Mouse (Mus musculus) kidney, adult 2 months (tissue): ENCODE results near the gene Gimap8. TPM values are rescaled to one million over a fixed set of nuclear protein-coding genes. Genes with fewer than 3 reads are reported as not detected.
A peak's percentile ranks its signal among the peaks of the same experiment; 100 is the strongest.

ENCODE experiments used
- DNase-seq: peaks from one replicate; pipeline ENCODE4 v3.0.0; 2021
- H3K27ac ChIP-seq: fragments of 200-500 bp; 2 replicates; pipeline ENCODE4 v1.5.1; 2012; ENCODE audit warnings: low read depth, low read length, control low read depth, inconsistent platforms; ENCODE audit not compliant: insufficient read depth
- H3K27me3 ChIP-seq: fragments of 200-500 bp; replicated peaks from 2 replicates; pipeline ENCODE4 v1.6.1; 2012; ENCODE audit warnings: mild to moderate bottlenecking, moderate library complexity, low read length, inconsistent platforms; ENCODE audit not compliant: control insufficient read depth, insufficient read depth
- H3K36me3 ChIP-seq: fragments of 200-500 bp; 2 replicates; pipeline ENCODE4 v1.6.1; 2012; ENCODE audit warnings: mild to moderate bottlenecking, moderate library complexity, low read length, inconsistent platforms; ENCODE audit not compliant: control insufficient read depth, insufficient read depth
- H3K4me1 ChIP-seq: fragments of 200-500 bp; 2 replicates; pipeline ENCODE4 v1.6.1; 2011; ENCODE audit warnings: low read length; ENCODE audit not compliant: control insufficient read depth, insufficient read depth
- H3K4me3 ChIP-seq: fragments of 200-500 bp; 2 replicates; pipeline ENCODE4 v1.5.1; 2011; ENCODE audit warnings: mild to moderate bottlenecking, low read depth, low read length, control low read depth; ENCODE audit not compliant: insufficient read depth
- CTCF ChIP-seq: fragments of 200-500 bp; conservative IDR thresholded peaks from 2 replicates; pipeline ENCODE4 v1.5.1; 2011; ENCODE audit warnings: low read depth, mild to moderate bottlenecking, control low read depth, low read length, moderate library complexity, mixed read lengths; ENCODE audit not compliant: insufficient read depth, insufficient read length
- POLR2A ChIP-seq: fragments of 200-500 bp; IDR thresholded peaks from one replicate; pipeline ENCODE4 v1.6.1; 2011; ENCODE audit warnings: low read depth, low read length, control low read depth
- WGBS: fragments of 180-500 bp; shearing (Covaris S2); methylation state at CpG from one replicate; pipeline ENCODE4 v1.1.7; 2018; 5-methylcytosine and 5-hydroxymethylcytosine counted together
- polyA plus RNA-seq: library from polyadenylated mRNA; depleted of rRNA; stranded (reverse); fragments of >200 nt; gene quantifications from 2 replicates; pipeline ENCODE4 v1.2.3, GENCODE M21; 2012

Gimap8 gene
- polyA plus RNA-seq, 1 experiment, result 9.1 TPM

- peak; percentile 73 for DNase-seq
- H3K27me3 ChIP-seq, result no peaks in the 10 kb centered on the region
- no peak for TF ChIP-seq CTCF
- TF ChIP-seq POLR2A, result no peak
- H3K4me3 ChIP-seq, result no peak overlapping the region
- WGBS, result 96% methylated on average over 9 of the region's 9 CpGs
- H3K27ac ChIP-seq, result peak overlapping the region; percentile 68; the same call in 1 of the 2 replicates
- no peaks in the 10 kb centered on the region for H3K36me3 ChIP-seq
- peaks cover 9% of the 10 kb centered on the region; the same call in 1 of the 2 replicates for H3K4me1 ChIP-seq
These were observed 27.4 kb downstream of the Gimap8 start for GRCm38 (mm10) chr6:48674291-48675058.

DNA sequence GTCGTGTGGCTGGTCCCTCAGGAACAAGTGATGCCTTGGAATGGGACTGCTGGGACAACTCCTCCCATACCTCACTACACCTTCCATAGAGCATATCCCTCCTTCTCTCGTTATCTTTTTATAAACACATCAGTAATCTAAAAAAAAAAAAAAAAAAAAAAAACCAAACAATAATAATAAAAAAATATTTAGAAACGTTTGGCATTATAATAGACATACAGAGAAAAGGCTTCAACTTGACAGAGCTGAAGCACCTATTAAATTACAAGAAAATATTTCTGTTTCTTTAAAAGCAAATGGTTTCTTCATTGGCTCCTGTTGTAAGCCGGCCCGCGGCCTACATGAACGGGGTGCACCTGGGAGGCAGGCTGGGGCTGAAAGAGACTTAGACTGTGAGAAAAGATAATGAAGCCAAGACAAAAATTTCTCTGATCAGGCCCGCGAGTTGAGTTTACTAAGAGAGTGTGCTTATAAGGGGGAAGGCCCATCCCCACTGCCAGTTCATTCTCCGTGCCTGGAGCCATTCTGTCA lies 28.4 kb downstream of the Gimap8 start:
- DNase-seq, result no peak
- Histone ChIP-seq H3K27me3 (no peaks in the 10 kb centered on the region), H3K27ac (peak overlapping the region; percentile 55), H3K4me3 (peak overlapping the region; percentile 76), H3K4me1 (peaks cover 9% of the 10 kb centered on the region; the same call in 1 of the 2 replicates), H3K36me3 (no peaks in the 10 kb centered on the region)
- TF ChIP-seq POLR2A (no peak), CTCF (no peak)
- 37% methylated on average over 10 of the region's 10 CpGs for WGBS

DNA sequence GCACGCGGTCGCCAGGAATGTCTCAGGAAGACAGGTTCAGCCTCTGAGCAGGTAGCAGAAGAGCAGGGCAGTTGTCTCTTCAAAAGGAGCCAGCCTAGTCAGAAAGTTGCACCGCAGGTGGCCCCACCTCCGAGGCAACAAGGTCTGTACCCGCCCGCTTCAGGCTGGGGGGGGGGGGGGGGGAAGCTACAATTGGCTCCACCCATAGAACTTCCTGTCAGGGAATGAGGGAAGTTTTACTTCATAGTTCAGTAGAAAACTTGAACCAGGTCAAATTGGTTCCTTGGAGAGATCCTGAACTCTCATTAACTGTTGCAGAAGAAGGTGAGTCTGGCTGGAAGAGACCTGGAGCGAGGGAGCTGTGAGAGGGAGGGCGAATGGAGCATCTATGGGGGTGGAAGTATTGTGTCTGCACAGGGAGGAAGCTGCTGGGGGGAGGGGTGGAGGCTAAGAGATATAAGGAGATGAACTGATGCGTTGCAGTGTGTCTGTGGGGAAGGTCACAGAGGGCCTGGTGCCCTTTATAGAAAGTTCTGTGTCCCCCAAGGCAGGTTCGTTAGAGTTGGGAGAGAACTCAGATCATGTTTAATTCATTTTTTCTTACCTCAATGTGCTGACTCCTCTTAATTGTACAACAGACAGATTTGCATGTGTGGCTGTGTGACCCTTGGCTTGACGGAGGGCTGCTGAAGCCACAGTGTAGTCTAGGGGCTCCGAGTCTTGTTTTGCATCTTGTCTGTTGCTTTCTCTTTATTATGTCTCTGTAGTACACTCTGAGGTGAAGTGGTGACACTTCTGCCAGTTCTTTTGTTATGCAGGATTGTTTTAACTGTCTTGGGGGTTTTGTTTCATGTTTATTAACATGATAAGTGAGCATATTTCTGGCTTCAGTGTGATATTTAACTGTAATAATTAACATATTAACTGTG lies 29.2 kb downstream of the Gimap8 start, which contains the start of gene Gimap9:
Gimap9 (plus strand) TSS at position 199 of the 929 bp plus-strand sequence.
- Histone ChIP-seq H3K27me3 (no peaks in the 10 kb centered on the region), H3K27ac (peak within 1 kb of the TSS; percentile 84), H3K36me3 (no peaks in the 10 kb centered on the region), H3K4me3 (peak within 1 kb of the TSS; percentile 76), H3K4me1 (peaks cover 9% of the 10 kb centered on the region; the same call in 1 of the 2 replicates)
- 9% methylated on average over 13 of the region's 13 CpGs for WGBS
- TF ChIP-seq CTCF (no peak), POLR2A (no peak)
- peak; percentile 88 for DNase-seq

GRCm38 (mm10) chr6:48676860-48677415 lies 29.9 kb downstream of the Gimap8 start:
- DNase-seq, result peak; percentile 34
- no peaks in the 10 kb centered on the region for H3K36me3 ChIP-seq
- 42% methylated on average over 5 of the region's 5 CpGs for WGBS
- no peaks in the 10 kb centered on the region for H3K27me3 ChIP-seq
- peak overlapping the region; percentile 48; the same call in 1 of the 2 replicates for H3K27ac ChIP-seq
- peaks cover 9% of the 10 kb centered on the region; the same call in 1 of the 2 replicates for H3K4me1 ChIP-seq
- TF ChIP-seq CTCF (no peak), POLR2A (no peak)
- H3K4me3 ChIP-seq, result peak overlapping the region; percentile 35

DNA sequence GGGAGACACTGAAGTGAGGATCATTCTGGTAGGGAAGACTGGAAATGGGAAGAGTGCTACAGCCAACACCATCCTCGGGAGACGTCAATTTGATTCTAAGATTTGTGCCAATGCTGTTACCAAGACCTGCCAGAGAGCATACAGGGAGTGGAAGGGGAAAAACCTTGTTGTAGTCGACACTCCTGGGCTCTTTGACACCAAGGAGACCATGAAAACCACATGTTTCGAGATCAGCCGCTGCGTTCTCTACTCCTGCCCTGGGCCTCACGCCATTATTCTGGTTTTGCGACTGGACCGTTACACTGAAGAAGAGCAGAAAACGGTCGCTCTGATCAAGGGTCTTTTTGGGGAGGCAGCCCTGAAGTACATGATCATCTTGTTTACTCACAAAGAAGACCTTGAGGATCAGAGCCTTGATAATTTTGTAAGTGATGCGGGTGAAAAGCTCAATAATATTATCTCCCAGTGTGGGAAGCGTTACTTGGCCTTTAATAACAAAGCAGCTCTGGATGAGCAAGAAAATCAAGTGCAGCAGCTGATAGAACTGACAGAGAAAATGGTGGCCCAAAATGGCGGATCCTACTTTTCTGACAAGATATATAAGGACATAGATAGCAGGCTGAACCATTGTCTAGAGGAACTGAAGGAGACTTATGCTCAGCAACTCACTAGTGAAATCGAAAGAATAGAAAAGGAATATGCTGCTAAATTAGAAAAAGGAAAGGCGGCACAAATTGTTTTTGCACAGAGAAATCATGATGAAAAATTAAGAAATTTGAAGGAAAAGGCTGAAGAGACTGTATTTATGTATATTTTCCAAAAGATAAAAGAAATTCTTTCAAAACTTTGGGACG lies 30.7 kb downstream of the Gimap8 start:
- H3K4me3 ChIP-seq, result no peak overlapping the region
- TF ChIP-seq CTCF (no peak), POLR2A (no peak)
- no peaks in the 10 kb centered on the region for H3K27me3 ChIP-seq
- peaks cover 9% of the 10 kb centered on the region; the same call in 1 of the 2 replicates for H3K4me1 ChIP-seq
- DNase-seq, result no peak
- H3K27ac ChIP-seq, result no peak overlapping the region
- WGBS, result 92% methylated on average over 17 of the region's 17 CpGs
- no peaks in the 10 kb centered on the region for H3K36me3 ChIP-seq

DNA sequence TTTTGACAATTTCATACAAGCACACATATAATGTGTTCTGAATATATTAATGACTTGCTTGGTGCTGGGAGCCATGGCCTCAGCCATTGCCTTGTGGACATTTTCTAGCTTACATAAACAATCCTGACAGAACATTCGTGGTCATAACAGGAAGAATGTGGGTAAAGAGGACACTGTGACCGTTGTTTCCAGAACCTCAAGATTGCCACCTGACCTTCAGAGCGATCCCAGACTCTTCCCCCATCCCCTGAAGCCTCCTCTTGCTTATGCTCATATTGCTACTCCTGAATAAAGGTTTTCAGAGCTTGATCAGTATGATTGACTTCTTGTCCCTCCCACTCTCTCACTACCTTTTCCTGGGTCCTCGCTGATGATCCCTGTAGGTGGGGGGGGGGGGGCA lies 31.4 kb downstream of the Gimap8 start:
- Histone ChIP-seq H3K27me3 (no peaks in the 10 kb centered on the region), H3K4me3 (no peak overlapping the region), H3K36me3 (no peaks in the 10 kb centered on the region), H3K4me1 (peaks cover 9% of the 10 kb centered on the region; the same call in 1 of the 2 replicates), H3K27ac (no peak overlapping the region)
- no peak for TF ChIP-seq POLR2A
- no peak for TF ChIP-seq CTCF
- WGBS, result 69% methylated on average over 4 of the region's 4 CpGs
- DNase-seq, result no peak
